Mouse (Mus musculus): ENCODE measurements around the gene Mrpl51.

The Mrpl51 gene

GRCm38 (mm10) chr6:125192016-125192714, 564 bp downstream of the Mrpl51 start:
- DNase-seq (ENCODE audit: low read depth in 2 of 2, low spot score in 2 of 2) = peak; percentile 67 to 79

GRCm38 (mm10) chr6:125192841-125193240, 1.2 kb downstream of the Mrpl51 start:
- no peak for DNase-seq (ENCODE audit: low read depth in 2 of 2, low spot score in 2 of 2)

DNA sequence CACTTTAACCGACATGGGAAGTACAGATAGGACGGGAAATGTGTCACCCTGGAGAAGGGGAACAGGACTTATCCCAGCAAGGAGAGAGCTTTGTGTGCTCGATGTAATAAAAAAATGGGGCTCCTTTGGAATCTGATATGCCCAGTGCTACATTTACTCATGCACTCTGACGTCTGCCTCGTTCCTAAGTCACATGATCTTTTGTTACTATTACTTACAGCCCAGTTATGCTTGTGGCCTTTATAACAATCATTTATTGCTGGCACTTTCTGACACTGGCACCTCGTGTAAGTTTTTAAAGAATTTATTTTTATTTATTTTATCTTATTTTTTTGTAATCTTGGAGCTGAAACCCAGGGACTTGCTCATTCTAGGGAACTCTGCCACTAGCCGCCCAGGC, 1.8 kb downstream of the Mrpl51 start:
- DNase-seq (ENCODE audit: low read depth in 2 of 2, low spot score in 2 of 2) = no peak

- DNase-seq (ENCODE audit: low read depth in 2 of 2, low spot score in 2 of 2) = no peak
Measured at GRCm38 (mm10) chr6:125195541-125196075, 4.0 kb downstream of the Mrpl51 start.

- no peak for DNase-seq (ENCODE audit: low read depth in 2 of 2, low spot score in 2 of 2)
Measured at GRCm38 (mm10) chr6:125196301-125196700, 4.7 kb downstream of the Mrpl51 start.

GRCm38 (mm10) chr6:125197166-125197565, 5.6 kb downstream of the Mrpl51 start:
- no peak for DNase-seq (ENCODE audit: low read depth in 2 of 2, low spot score in 2 of 2)

GRCm38 (mm10) chr6:125210436-125210835, 18.8 kb downstream of the Mrpl51 start:
- DNase-seq (ENCODE audit: low read depth in 2 of 2, low spot score in 2 of 2) = no peak

DNA sequence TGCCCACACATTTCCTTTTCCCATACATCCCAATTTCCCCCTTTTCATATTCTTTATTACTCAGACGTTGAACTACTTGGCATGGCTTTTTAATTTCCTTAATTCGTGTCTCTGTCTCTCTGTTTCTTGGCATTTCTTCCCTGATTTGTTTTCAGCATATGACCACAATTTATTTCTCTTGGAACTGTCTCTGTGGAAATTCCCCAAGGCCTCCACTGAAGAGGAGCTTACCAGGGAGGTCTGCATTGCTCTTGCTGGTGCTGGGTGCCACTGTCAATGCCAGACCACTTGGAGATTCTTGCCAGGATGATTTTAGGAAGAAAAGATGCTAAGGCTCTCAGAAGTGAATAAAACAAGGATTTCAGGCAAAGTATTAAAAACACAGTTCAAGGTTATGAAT, 21.0 kb downstream of the Mrpl51 start:
- no peak for DNase-seq (ENCODE audit: low read depth in 2 of 2, low spot score in 2 of 2)

DNA sequence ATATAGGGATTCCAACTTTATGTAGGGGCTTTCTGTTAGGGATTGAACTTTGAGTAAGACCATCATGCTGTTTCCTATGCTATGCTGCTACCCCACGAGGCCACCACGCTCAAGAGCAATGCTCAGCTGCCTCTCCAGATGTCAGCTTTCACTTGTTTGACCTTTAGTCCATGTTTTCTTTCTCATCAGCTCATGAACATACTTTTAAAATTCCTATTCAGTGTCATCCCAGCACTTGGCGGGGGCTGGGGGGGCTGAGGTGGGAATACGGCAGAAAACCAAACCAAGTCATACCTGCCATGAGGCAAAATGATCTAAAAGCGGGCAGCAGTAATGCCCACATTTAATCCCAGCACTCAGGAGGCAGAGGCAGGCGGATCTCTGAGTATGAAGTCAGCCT, 21.5 kb downstream of the Mrpl51 start:
- no peak for DNase-seq (ENCODE audit: low read depth in 2 of 2, low spot score in 2 of 2)

DNA sequence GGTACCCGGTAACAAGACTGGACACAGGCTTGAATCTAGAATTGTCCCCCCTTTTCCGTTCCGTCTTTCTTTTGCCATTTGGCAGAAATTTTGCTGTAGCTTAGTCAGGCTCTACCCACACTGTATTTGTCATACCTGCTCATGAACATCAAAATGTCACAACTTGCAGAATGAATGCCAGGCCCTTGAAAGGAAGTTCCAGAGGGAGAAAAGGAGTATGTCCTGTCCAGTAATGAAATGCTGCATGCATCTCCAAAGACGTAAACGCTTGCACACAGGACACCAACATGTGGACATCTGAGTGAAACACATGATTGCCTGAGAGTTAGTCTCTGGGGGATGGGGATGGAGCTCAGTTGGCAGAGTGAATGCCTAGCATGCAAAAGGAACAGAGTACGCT, 22.1 kb downstream of the Mrpl51 start:
- DNase-seq (ENCODE audit: low read depth in 2 of 2, low spot score in 2 of 2) = no peak

DNA sequence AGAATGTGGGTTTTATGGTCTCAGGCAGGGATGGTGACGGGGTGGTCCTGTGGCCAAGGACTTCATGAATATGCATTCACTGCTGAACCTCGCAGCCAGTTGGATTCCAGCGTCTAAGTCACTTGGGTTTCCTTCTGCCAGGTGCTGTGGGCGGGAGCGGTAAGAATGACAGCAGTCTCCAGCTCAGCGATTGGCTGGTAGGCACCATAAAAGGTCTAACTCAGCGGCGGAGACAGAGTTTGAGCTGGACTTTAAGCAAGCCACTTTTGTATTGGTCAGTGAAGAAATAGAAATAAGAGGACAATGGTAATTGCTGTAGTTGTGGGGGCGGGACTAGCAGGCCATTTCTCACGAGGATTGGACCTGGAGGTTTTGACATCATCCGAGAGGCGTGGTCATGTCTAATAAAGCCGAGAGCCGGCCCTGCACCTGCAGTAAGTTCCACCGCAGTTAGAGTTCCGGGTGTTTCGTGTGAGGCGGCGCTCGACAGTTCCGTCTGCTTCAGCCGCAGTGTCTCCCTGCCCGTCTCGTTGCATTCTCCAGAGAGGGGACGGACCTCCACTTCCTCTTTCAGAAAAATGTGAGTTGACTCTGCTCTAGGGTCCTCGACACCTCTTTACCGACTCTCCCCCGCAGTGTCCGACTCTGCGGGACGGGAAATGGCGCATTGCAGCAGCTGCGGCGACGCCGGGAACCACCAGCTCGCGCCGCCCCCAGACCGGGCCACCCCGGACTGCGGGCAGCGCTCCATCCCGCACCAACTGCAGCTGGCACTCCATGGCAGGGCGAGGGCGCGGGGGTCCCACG, 23.8 kb downstream of the Mrpl51 start, which contains the start of gene Vamp1:
Vamp1 (plus strand) TSS at position 404 of the 807 bp plus-strand sequence.
- peak; percentile 81 to 86 for DNase-seq (ENCODE audit: low read depth in 2 of 2, low spot score in 2 of 2)

GRCm38 (mm10) chr6:125216898-125217297, 25.3 kb downstream of the Mrpl51 start:
- no peak for DNase-seq (ENCODE audit: low read depth in 2 of 2, low spot score in 2 of 2)

GRCm38 (mm10) chr6:125217899-125218298, 26.3 kb downstream of the Mrpl51 start:
- no peak for DNase-seq (ENCODE audit: low read depth in 2 of 2, low spot score in 2 of 2)

DNA sequence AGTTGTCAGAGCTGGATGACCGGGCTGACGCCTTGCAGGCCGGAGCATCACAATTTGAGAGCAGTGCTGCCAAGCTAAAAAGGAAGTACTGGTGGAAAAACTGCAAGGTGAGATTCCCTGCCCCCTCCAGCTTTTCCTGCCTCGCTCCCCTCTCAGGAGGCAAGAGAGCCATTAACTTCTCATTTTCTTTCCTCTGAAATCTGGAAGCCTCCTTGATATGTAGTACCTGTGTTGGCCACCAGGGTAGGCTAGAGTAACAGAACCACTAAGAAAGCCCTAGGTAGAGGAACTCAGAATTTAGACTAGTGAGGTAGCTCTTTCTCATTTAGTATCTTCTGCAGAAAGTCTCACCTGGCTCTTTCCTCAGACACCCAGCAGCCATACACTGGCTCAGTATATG, 27.4 kb downstream of the Mrpl51 start:
- peak; percentile 62 to 76 for DNase-seq (ENCODE audit: low read depth in 2 of 2, low spot score in 2 of 2)

DNA sequence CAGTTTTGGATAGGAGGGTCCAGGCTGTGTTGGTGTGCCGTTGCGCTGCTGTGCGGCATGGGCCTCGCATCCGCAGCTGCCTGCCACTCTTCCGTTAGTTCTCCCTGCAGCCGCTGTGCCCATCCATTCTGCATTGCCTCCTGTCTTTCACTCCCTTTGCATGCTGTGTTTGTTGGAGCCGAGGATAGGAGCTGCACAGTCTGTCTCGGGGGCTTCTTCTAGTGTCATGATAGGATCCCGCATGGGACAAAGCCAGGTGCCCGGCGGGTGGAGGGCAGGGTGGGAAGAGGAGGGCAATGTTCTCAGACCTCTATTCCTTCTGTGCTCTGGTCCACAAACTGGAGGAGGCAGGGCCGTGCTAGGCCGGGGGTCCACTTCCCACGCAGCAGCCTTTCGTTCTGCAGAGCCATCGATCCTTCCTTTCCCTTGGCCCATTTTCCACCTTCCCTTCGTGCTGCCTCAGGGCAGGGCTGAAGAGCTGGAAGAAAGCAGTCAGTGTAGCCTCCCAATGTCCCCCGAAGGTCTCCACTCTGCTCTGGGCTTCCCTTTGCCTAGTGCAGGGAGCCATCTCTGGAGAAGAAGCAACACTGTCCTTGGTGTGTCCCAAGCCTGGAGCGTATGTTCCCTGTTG, 29.6 kb downstream of the Mrpl51 start:
- DNase-seq (ENCODE audit: low read depth in 2 of 2, low spot score in 2 of 2) = no peak

GRCm38 (mm10) chr6:125222146-125222545, 30.5 kb downstream of the Mrpl51 start:
- peak; percentile 84 for DNase-seq (ENCODE audit: low read depth in 2 of 2, low spot score in 2 of 2)

- no peak for DNase-seq (ENCODE audit: low read depth in 2 of 2, low spot score in 2 of 2)
Measured at GRCm38 (mm10) chr6:125222577-125222976, 31.0 kb downstream of the Mrpl51 start.

GRCm38 (mm10) chr6:125225518-125226115, 34.0 kb downstream of the Mrpl51 start:
- DNase-seq (ENCODE audit: low read depth in 2 of 2, low spot score in 2 of 2) = peak in 1 of 2 experiments; percentile 53

DNA sequence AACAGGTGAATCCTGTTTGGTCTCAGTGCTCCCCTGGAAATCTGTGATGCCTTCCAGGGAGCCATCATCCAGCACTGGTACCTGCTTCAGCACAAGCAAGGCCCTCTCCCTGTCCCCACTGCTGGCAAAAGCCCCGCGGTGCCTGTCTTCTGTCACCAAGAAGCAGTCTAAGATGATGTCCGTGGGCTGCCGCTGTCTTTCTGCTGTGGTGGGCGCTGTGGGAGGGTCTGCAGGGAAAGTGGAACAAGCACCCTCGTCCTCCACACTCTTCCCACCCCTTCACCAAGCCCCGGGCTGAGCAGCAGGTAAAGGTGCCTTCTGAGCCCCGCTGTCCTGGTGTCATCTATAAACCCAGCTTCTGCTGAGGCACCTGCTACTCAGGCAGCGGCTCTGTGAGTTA, 39.0 kb downstream of the Mrpl51 start:
- no peak for DNase-seq (ENCODE audit: low read depth in 2 of 2, low spot score in 2 of 2)

DNA sequence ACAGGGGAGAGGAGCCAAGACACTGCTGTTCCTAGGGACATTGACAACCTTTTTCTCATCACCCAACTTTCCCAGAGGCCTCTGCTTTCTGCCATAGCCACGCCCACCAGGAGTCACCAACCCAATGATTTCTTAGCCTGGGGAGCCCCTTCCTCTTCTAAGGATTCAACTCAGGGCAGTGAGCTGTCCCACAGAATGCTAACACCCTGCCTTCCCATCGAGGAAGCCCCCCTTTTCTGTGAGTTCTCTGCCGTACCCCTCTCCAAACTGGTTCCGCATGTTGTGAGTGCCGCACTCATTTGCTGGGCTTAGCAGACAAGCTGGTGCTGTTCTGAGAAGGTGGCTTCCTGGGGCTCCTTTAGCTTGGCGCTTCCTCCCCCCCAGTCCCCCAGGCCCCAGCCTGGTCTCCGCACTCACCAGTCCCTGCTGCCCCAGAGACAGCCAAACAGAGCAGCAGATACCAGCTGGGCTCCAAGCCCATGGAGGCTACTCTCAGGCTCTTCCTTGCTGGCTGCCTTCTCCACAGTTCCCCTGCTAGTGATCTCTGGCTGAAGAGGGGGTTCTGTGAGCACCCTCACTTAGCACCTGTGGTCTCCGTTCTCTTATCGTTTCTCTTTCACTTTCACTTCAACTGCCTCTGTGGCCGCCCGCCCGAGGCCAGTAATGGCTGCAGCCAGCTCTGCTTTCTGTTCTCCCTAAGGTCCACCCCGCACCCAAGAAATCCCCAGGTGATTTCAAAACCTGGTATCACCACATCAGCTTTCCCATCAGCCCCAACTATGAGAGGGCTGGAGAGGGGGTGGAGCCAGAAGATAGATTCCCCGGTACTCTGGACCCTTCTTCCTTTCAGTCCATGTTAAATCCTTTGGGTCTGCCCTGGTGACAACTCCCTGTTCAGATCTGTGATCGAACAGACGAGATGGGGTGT, 39.8 kb downstream of the Mrpl51 start, which contains the start of gene Tapbpl:
Tapbpl (minus strand) TSS at position 744 of the 928 bp plus-strand sequence.
- DNase-seq (ENCODE audit: low read depth in 2 of 2, low spot score in 2 of 2) = peak; percentile 49 to 64

Measured in CD8-positive naive resting alpha-beta T cell, adult 2 months (primary cell).